Mouse (Mus musculus) cerebellum, adult 2 months (tissue): ENCODE results near the gene Ces2g. TPM values are rescaled to one million over a fixed set of nuclear protein-coding genes. Genes with fewer than 3 reads are reported as not detected.

Experiments
- DNase-seq, 2 experiments: peaks; one replicate each; pipeline ENCODE4 v3.0.0; 2021
- H3K27ac ChIP-seq: fragments of 200-500 bp; 2 replicates; pipeline ENCODE4 v1.5.1; 2012; ENCODE audit warnings: low read length, control low read depth, inconsistent platforms; ENCODE audit not compliant: insufficient read depth
- H3K27me3 ChIP-seq: fragments of 200-500 bp; 2 replicates; pipeline ENCODE4 v1.6.1; 2012; ENCODE audit warnings: inconsistent platforms, mild to moderate bottlenecking, low read length, moderate library complexity; ENCODE audit not compliant: control insufficient read depth, insufficient read depth
- H3K4me1 ChIP-seq: fragments of 200-500 bp; 2 replicates; pipeline ENCODE4 v1.6.1; 2011; ENCODE audit warnings: low read length; ENCODE audit not compliant: control insufficient read depth, insufficient read depth
- H3K4me3 ChIP-seq: fragments of 200-500 bp; replicated peaks from 2 replicates; pipeline ENCODE3; 2011; ENCODE audit warnings: mild to moderate bottlenecking, low read depth, low read length, control low read depth; ENCODE audit not compliant: insufficient read depth
- CTCF ChIP-seq: fragments of 200-500 bp; IDR thresholded peaks from 2 replicates; pipeline ENCODE4 v1.5.1; 2011; ENCODE audit warnings: low read depth, mild to moderate bottlenecking, control low read depth, low read length, moderate library complexity, borderline replicate concordance; ENCODE audit not compliant: insufficient read depth
- POLR2A ChIP-seq: fragments of 200-500 bp; IDR thresholded peaks from 2 replicates; pipeline ENCODE4 v1.6.1; 2011; ENCODE audit warnings: low read length, control low read depth, borderline replicate concordance; ENCODE audit not compliant: insufficient read depth
- WGBS: fragments of 180-500 bp; shearing (Covaris S2); methylation state at CpG from one replicate; pipeline ENCODE4 v1.1.7; 2018; 5-methylcytosine and 5-hydroxymethylcytosine counted together
- polyA plus RNA-seq: library from polyadenylated mRNA; depleted of rRNA; stranded (reverse); fragments of >200 nt; gene quantifications from 2 replicates; pipeline ENCODE4 v1.2.3, GENCODE M21; 2012; rRNA removed

Gene Ces2g
- polyA plus RNA-seq, 1 experiment = 0.10 TPM

DNA sequence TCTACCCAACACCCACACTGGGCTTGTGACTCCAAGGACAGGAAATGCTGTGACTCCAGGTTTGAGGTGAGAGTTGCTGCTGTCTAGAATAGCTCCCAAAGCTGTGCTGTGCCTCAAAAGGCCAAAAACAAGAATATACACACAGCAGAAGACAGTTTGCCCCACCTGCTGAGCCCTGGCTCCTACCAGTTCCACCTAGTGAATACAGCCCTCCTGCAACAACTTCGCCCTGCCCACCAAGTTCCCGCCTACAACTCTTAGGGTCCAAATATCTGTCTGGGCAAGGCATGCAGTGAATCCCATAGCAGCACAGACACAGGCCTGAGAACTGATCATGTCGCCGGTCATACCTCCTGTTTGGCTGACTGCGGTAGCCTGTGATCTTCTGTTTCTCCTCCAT, 22.6 kb downstream of the Ces2g start:
- no peaks in the 10 kb centered on the region for H3K27me3 ChIP-seq
- no peak for DNase-seq
- no peak overlapping the region for H3K27ac ChIP-seq
- TF ChIP-seq CTCF (no peak), POLR2A (no peak)
- WGBS = 91% methylated on average over 5 of the region's 5 CpGs
- H3K4me1 ChIP-seq = peaks cover 3% of the 10 kb centered on the region
- no peak overlapping the region for H3K4me3 ChIP-seq

GRCm38 (mm10) chr8:104984942-104985341, 23.4 kb downstream of the Ces2g start:
- no peak overlapping the region for H3K27ac ChIP-seq
- H3K4me1 ChIP-seq = peaks cover 3% of the 10 kb centered on the region
- H3K27me3 ChIP-seq = no peaks in the 10 kb centered on the region
- TF ChIP-seq CTCF (no peak), POLR2A (no peak)
- 13% methylated on average over 2 of the region's 2 CpGs for WGBS
- peak in 1 of 2 experiments; percentile 49 for DNase-seq
- H3K4me3 ChIP-seq = no peak overlapping the region

- 73% methylated on average over 6 of the region's 6 CpGs for WGBS
- Histone ChIP-seq H3K27me3 (no peaks in the 10 kb centered on the region), H3K27ac (no peak overlapping the region), H3K4me3 (no peak overlapping the region), H3K4me1 (no peaks in the 10 kb centered on the region)
- DNase-seq = no peak
- TF ChIP-seq CTCF (no peak), POLR2A (no peak)
Observed at GRCm38 (mm10) chr8:104998191-104998590, 36.7 kb downstream of the Ces2g start.

DNA sequence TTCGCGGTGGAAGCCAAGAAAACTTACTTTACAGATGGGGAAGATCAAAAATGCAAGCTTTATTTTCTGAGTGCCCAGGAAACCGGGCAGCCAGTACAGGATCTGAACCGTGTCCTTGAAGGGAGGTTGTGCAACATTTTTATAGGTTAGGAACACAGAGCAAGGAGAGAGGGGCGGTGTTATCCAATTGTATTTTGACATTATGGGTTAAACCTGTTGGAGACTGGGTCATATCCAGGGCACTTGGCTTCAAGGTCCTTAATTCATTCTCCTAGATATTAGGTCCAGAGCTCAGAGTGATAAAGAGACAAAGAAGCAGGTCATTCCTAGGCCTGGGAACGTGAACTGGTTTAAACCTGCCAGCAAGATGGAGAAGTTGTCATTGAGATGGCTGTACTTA, 37.7 kb downstream of the Ces2g start:
- H3K4me3 ChIP-seq = no peak overlapping the region
- no peak for TF ChIP-seq CTCF
- no peak for TF ChIP-seq POLR2A
- WGBS = 90% methylated on average over 6 of the region's 6 CpGs
- DNase-seq = no peak
- H3K27me3 ChIP-seq = no peaks in the 10 kb centered on the region
- H3K4me1 ChIP-seq = no peaks in the 10 kb centered on the region
- no peak overlapping the region for H3K27ac ChIP-seq

DNA sequence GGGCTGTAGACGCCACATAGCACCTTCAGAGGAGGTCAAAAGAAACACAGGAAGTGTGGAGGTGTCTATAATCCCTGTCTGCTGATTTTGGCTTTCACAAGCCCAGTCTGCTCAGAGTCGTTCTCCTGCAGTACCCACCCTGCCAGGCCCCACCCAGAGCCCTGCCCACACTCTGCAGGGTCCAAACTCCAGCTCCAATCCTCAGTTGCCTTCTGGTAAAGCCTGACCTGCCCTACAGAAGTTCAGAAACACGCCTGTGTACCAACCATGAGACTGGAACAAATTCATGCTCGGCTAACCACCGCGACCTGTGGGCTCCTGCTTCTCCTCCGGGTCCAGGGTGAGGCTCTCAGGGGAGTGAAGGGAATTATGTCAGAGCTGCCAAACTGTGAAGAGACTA, 39.1 kb downstream of the Ces2g start, which contains the start of gene Ces2h:
Gene Ces2h, plus strand, starts transcription at position 268 of the 400 bp plus-strand sequence.
- WGBS = 75% methylated on average over 7 of the region's 7 CpGs
- Histone ChIP-seq H3K27me3 (no peaks in the 10 kb centered on the region), H3K27ac (no peak within 1 kb of the TSS), H3K4me1 (no peaks in the 10 kb centered on the region), H3K4me3 (no peak within 1 kb of the TSS)
- DNase-seq = no peak
- no peak for TF ChIP-seq POLR2A

- DNase-seq = no peak
- Histone ChIP-seq H3K27ac (no peak overlapping the region), H3K27me3 (no peaks in the 10 kb centered on the region), H3K4me1 (no peaks in the 10 kb centered on the region), H3K4me3 (no peak overlapping the region)
- TF ChIP-seq POLR2A (no peak), CTCF (no peak)
- WGBS = 87% methylated on average over 2 of the region's 2 CpGs
Observed at GRCm38 (mm10) chr8:105010000-105010399, 48.5 kb downstream of the Ces2g start.

DNA sequence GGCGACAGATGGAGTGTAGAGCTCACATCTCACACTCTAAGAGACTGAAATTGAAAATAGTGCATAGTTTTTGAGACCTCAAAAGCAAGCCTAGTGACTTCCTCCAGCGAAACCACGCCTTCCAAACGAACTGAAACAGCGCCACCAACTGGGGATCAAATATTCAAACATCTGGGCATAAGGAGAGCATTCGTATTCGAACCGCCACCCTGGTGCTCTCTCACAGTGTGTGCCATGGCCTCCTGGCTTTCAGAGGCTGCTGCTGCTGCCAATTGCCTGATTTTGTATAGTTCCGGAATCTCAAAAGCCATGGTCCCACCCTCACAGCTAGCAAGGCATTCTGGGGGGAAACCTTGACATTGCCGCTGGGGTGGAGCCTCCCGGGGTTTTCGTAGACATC, 49.6 kb downstream of the Ces2g start:
- 77% methylated on average over 12 of the region's 12 CpGs for WGBS
- Histone ChIP-seq H3K4me3 (no peak overlapping the region), H3K27me3 (no peaks in the 10 kb centered on the region), H3K4me1 (no peaks in the 10 kb centered on the region), H3K27ac (no peak overlapping the region)
- no peak for TF ChIP-seq POLR2A
- no peak for TF ChIP-seq CTCF
- no peak for DNase-seq

DNA sequence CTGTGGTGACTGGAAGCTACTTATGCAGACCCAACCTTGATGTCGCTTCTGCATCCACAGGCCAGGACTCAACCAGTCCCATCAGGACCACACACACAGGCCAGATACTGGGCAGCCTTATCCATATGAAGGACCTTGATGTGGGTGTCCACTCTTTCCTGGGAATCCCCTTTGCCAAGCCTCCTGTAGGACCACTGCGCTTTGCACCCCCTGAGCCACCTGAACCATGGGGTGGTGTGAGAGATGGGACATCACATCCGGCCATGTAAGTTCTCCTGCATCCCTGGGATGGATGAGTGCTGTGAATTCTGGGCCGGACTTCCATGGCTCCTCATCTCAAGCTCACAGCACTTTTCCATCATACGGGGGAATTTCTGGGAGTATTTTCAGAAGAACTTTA, 52.9 kb downstream of the Ces2g start:
- DNase-seq = no peak
- WGBS = 91% methylated on average over 5 of the region's 5 CpGs
- TF ChIP-seq POLR2A = no peak
- no peak for TF ChIP-seq CTCF
- Histone ChIP-seq H3K4me3 (no peak overlapping the region), H3K4me1 (no peaks in the 10 kb centered on the region), H3K27ac (no peak overlapping the region), H3K27me3 (no peaks in the 10 kb centered on the region)

Other genes with a start within 250 kb of the Ces2g start
- not detected in 2 replicates for gene Ces2a, start 227.7 kb upstream of the Ces2g start, polyA plus RNA-seq
- gene Ces2b, start 130.1 kb upstream of the Ces2g start, polyA plus RNA-seq = 0.06 TPM in 1 of 2 replicates, not detected in the other
- gene Ces2c, start 114.7 kb upstream of the Ces2g start, polyA plus RNA-seq = not detected in 2 replicates
- gene Ces2e, start 35.5 kb upstream of the Ces2g start, polyA plus RNA-seq = 0.08 TPM in 2 replicates
- gene Ces2f, start 14.4 kb upstream of the Ces2g start, polyA plus RNA-seq = not detected in 2 replicates
- gene Ces2h, start 39.1 kb downstream of the Ces2g start, polyA plus RNA-seq = not detected in 2 replicates
- gene Ces3a, start 86.9 kb downstream of the Ces2g start, polyA plus RNA-seq = not detected in 2 replicates
- not detected in 2 replicates for gene Ces3b, start 122.0 kb downstream of the Ces2g start, polyA plus RNA-seq
- gene Ces4a, start 170.1 kb downstream of the Ces2g start, polyA plus RNA-seq = 0.07 TPM in 1 of 2 replicates, not detected in the other
- 14.5 and 15.1 TPM in 2 replicates for gene Cbfb, start 209.0 kb downstream of the Ces2g start, polyA plus RNA-seq